Mouse (Mus musculus) heart, embryonic 13.5 days (tissue): ENCODE measurements around the gene Tcf23. TPM values are rescaled to one million over a fixed set of nuclear protein-coding genes. Genes with fewer than 3 reads are reported as not detected.

Experiments used
- ATAC-seq: fragments of 200-750 bp; cut with Nextera tagmentation; 2 replicates; pipeline ENCODE4 v1.8.0; 2017; ENCODE audit warnings: moderate TSS enrichment; ENCODE audit not compliant: insufficient number of reproducible peaks, low FRiP score, low TSS enrichment; ENCODE audit errors: extremely low read depth
- H3K27ac ChIP-seq: fragments of 300-500 bp; sonication (generic); replicated peaks from 2 replicates; pipeline ENCODE4 v1.5.1; 2015; ENCODE audit warnings: moderate library complexity, mild to moderate bottlenecking, inconsistent platforms
- H3K27me3 ChIP-seq: fragments of 300-500 bp; sonication (generic); replicated peaks from 2 replicates; pipeline ENCODE4 v1.6.1; 2015; ENCODE audit warnings: mild to moderate bottlenecking, inconsistent platforms
- H3K36me3 ChIP-seq: fragments of 300-500 bp; sonication (generic); 2 replicates; pipeline ENCODE4 v1.6.1; 2015; ENCODE audit warnings: mild to moderate bottlenecking, inconsistent platforms
- H3K4me1 ChIP-seq: fragments of 300-500 bp; sonication (generic); 2 replicates; pipeline ENCODE4 v1.6.1; 2015; ENCODE audit warnings: inconsistent platforms
- H3K4me2 ChIP-seq: fragments of 300-500 bp; sonication (generic); 2 replicates; pipeline ENCODE4 v1.6.1; 2015; ENCODE audit warnings: inconsistent platforms, mild to moderate bottlenecking, moderate library complexity
- H3K4me3 ChIP-seq: fragments of 300-500 bp; sonication (generic); 2 replicates; pipeline ENCODE4 v1.5.1; 2015; ENCODE audit warnings: moderate library complexity, mild to moderate bottlenecking, inconsistent platforms
- H3K9ac ChIP-seq: fragments of 300-500 bp; sonication (generic); 2 replicates; pipeline ENCODE4 v1.6.1; 2015; ENCODE audit warnings: inconsistent platforms, mild to moderate bottlenecking, moderate library complexity
- H3K9me3 ChIP-seq: fragments of 300-500 bp; sonication (generic); 2 replicates; pipeline ENCODE4 v1.6.1; 2016; ENCODE audit warnings: inconsistent platforms
- WGBS: fragments of 180-500 bp; shearing (Covaris S2); methylation state at CpG from one replicate; pipeline ENCODE4 v1.1.7; 2015; ENCODE audit warnings: mixed read lengths; 5-methylcytosine and 5-hydroxymethylcytosine counted together
- polyA plus RNA-seq: library from polyadenylated mRNA; unstranded; fragments of >200 nt; fragmentation: Nextera tagmentation; extraction: Ambion mirVana; gene quantifications from 2 replicates; pipeline ENCODE4 v1.2.1, GENCODE M21; 2015

Gene Tcf23
- polyA plus RNA-seq, 1 experiment from 2014 or later, result 0.16 TPM

DNA sequence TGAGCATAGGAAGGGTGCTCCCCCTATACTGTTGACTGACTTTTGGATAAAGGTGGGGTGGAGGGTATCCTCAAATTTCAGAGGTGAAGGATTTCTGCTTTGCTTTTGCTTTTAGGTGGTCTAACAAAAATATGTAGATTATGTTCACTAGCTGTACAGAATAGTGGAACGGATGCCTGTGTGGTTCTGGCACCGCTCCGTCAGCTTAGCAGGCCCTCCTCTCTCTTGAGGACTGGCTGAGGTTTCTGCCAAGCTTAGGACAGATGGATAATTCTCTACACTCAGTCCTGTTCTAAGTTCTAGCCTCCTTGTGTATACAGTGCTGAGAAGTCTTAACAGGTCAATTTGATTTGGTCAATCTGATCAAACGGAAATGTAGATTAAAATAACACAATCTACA is 18.0 kb upstream of the Tcf23 start:
- Histone ChIP-seq H3K4me1 (peaks cover 24% of the 10 kb centered on the region), H3K9me3 (no peaks in the 10 kb centered on the region), H3K4me2 (peak overlapping the region; percentile 90), H3K36me3 (peaks cover 37% of the 10 kb centered on the region), H3K4me3 (peak overlapping the region; percentile 69), H3K27ac (no peak overlapping the region), H3K27me3 (peaks cover 10% of the 10 kb centered on the region), H3K9ac (peak overlapping the region; percentile 84)
- no peak for ATAC-seq
- 65% methylated on average over 4 of the region's 4 CpGs for WGBS

GRCm38 (mm10) chr5:30950922-30951321 is 17.5 kb upstream of the Tcf23 start:
- Histone ChIP-seq H3K4me2 (peak overlapping the region; percentile 90; the same call in 1 of the 2 replicates), H3K9ac (no peak overlapping the region), H3K9me3 (no peaks in the 10 kb centered on the region), H3K4me1 (peaks cover 20% of the 10 kb centered on the region), H3K4me3 (no peak overlapping the region), H3K27me3 (peaks cover 5% of the 10 kb centered on the region), H3K27ac (no peak overlapping the region), H3K36me3 (peaks cover 41% of the 10 kb centered on the region)
- WGBS, result 71% methylated on average over 2 of the region's 2 CpGs
- ATAC-seq, result no peak

DNA sequence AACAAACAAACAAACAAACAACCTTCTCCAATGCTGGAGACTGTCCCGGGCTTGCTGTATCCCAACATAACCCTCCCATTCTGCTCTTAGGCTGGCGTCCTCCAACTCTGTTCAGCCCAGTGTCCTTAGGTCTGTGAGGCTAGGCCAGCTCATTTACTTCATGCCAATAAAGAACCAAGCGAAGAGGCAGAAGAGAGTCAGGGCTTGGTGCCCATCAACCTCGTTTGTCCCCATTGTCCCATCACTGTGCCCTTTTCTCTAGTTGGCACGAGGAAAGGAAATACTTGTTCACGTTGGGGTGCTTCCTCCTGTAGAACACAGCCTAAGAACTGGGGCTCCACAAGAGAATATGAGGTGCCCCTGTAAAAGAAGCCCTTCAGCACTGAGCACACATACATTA is 16.8 kb upstream of the Tcf23 start:
- H3K4me3 ChIP-seq, result no peak overlapping the region
- H3K9me3 ChIP-seq, result no peaks in the 10 kb centered on the region
- 79% methylated on average over 6 of the region's 6 CpGs for WGBS
- no peaks in the 10 kb centered on the region for H3K27me3 ChIP-seq
- no peak for ATAC-seq
- H3K36me3 ChIP-seq, result peaks cover 44% of the 10 kb centered on the region
- H3K4me2 ChIP-seq, result no peak overlapping the region
- H3K27ac ChIP-seq, result no peak overlapping the region
- H3K4me1 ChIP-seq, result peaks cover 20% of the 10 kb centered on the region
- no peak overlapping the region for H3K9ac ChIP-seq

GRCm38 (mm10) chr5:30952551-30952950 is 15.9 kb upstream of the Tcf23 start:
- 75% methylated on average over 5 of the region's 5 CpGs for whole genome bisulfite sequencing
- no peak for ATAC-seq
- no peaks in the 10 kb centered on the region for H3K9me3 ChIP-seq

GRCm38 (mm10) chr5:30954065-30954464 is 14.4 kb upstream of the Tcf23 start:
- H3K4me3 ChIP-seq, result no peak overlapping the region
- H3K4me2 ChIP-seq, result no peak overlapping the region
- H3K9me3 ChIP-seq, result no peaks in the 10 kb centered on the region
- ATAC-seq, result no peak
- no peak overlapping the region for H3K9ac ChIP-seq
- WGBS, result 92% methylated on average over 6 of the region's 6 CpGs
- H3K27me3 ChIP-seq, result no peaks in the 10 kb centered on the region
- peaks cover 63% of the 10 kb centered on the region for H3K36me3 ChIP-seq
- peaks cover 35% of the 10 kb centered on the region for H3K4me1 ChIP-seq
- no peak overlapping the region for H3K27ac ChIP-seq

More at GRCm38 (mm10) chr5:30952551-30952950, 15.9 kb upstream of the Tcf23 start:
- Histone ChIP-seq H3K4me1 (peaks cover 23% of the 10 kb centered on the region), H3K4me3 (no peak overlapping the region), H3K27me3 (no peaks in the 10 kb centered on the region), H3K4me2 (no peak overlapping the region), H3K9ac (no peak overlapping the region), H3K36me3 (peaks cover 48% of the 10 kb centered on the region), H3K27ac (no peak overlapping the region)

DNA sequence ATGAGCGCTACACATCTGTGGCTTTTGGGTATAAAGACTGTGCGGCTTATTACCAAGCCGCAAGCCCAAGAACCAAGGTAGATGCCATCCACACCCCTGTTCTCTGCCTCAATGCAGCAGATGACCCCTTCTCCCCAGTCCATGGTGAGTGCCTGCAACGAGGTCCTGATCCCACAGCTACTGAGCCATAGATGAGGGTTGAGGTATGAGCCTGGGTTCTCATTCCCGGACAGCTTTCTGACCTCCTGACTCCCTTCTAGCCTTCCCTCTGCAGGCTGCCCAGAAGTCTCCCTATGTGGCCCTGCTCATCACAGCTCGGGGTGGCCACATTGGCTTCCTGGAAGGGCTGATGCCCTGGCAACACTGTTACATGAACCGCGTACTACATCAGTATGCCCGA is 13.9 kb upstream of the Tcf23 start:
- Histone ChIP-seq H3K4me3 (no peak overlapping the region), H3K9ac (no peak overlapping the region), H3K4me1 (peaks cover 36% of the 10 kb centered on the region), H3K9me3 (no peaks in the 10 kb centered on the region), H3K36me3 (peaks cover 63% of the 10 kb centered on the region), H3K4me2 (no peak overlapping the region), H3K27ac (no peak overlapping the region), H3K27me3 (no peaks in the 10 kb centered on the region)
- ATAC-seq, result no peak
- 91% methylated on average over 9 of the region's 9 CpGs for WGBS

GRCm38 (mm10) chr5:30955751-30956150 is 12.7 kb upstream of the Tcf23 start:
- H3K4me1 ChIP-seq, result peaks cover 32% of the 10 kb centered on the region
- no peaks in the 10 kb centered on the region for H3K9me3 ChIP-seq
- WGBS, result 89% methylated on average over 6 of the region's 6 CpGs
- no peak overlapping the region for H3K4me3 ChIP-seq
- H3K4me2 ChIP-seq, result no peak overlapping the region
- no peak overlapping the region for H3K9ac ChIP-seq
- no peaks in the 10 kb centered on the region for H3K27me3 ChIP-seq
- no peak overlapping the region for H3K27ac ChIP-seq
- ATAC-seq, result no peak
- H3K36me3 ChIP-seq, result peaks cover 63% of the 10 kb centered on the region

GRCm38 (mm10) chr5:30957891-30958290 is 10.6 kb upstream of the Tcf23 start:
- no peak for ATAC-seq
- Histone ChIP-seq H3K4me3 (no peak overlapping the region), H3K9me3 (no peaks in the 10 kb centered on the region), H3K27ac (no peak overlapping the region), H3K36me3 (peaks cover 52% of the 10 kb centered on the region), H3K4me1 (peaks cover 28% of the 10 kb centered on the region), H3K9ac (peak overlapping the region; percentile 44; the same call in 1 of the 2 replicates), H3K4me2 (no peak overlapping the region; the same call in 1 of the 2 replicates), H3K27me3 (no peaks in the 10 kb centered on the region)
- WGBS, result 94% methylated on average over 6 of the region's 6 CpGs

- Histone ChIP-seq H3K4me3 (peak overlapping the region; percentile 80), H3K27me3 (no peaks in the 10 kb centered on the region), H3K9ac (peak overlapping the region; percentile 89), H3K36me3 (peaks cover 37% of the 10 kb centered on the region), H3K4me1 (peaks cover 28% of the 10 kb centered on the region), H3K27ac (peak overlapping the region; percentile 87), H3K4me2 (peak overlapping the region; percentile 95), H3K9me3 (no peaks in the 10 kb centered on the region)
- ATAC-seq, result no peak
- 31% methylated on average over 19 of the region's 19 CpGs for WGBS
These were observed 9.1 kb upstream of the Tcf23 start for GRCm38 (mm10) chr5:30959198-30959854.

GRCm38 (mm10) chr5:30959966-30960501 is 8.4 kb upstream of the Tcf23 start, which contains the start of gene Preb:
Gene Preb (minus strand): TSS chr5:30960361.
- Histone ChIP-seq H3K36me3 (peaks cover 30% of the 10 kb centered on the region), H3K27me3 (no peaks in the 10 kb centered on the region), H3K9me3 (no peaks in the 10 kb centered on the region), H3K4me3 (peak within 1 kb of the TSS; percentile 80), H3K9ac (peak within 1 kb of the TSS; percentile 89), H3K4me2 (peak within 1 kb of the TSS; percentile 95), H3K27ac (peak within 1 kb of the TSS; percentile 87), H3K4me1 (peaks cover 28% of the 10 kb centered on the region)
- ATAC-seq, result peak; percentile 87
- WGBS, result under 1% methylated on average over 56 of the region's 56 CpGs

DNA sequence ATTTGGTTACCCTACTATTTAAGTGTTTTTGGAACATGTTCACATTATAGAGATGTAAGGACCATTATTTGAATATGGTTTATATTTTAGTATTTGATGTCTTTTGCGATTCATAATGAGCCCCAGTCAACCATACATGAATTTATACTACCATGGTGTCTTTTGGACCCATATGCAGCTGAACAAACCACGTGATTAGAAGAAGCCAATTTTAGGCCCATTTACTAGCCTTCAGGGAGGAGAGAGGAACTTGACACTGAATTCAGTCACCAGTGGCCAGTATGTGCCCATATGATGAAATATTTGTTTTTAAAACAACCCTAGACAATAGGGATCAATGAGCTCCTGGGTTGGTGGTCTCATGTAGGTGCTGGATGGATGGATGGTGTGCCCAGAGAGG is 7.6 kb upstream of the Tcf23 start:
- H3K4me3 ChIP-seq, result peak overlapping the region; percentile 80
- ATAC-seq, result no peak
- peak overlapping the region; percentile 95 for H3K4me2 ChIP-seq
- no peak overlapping the region for H3K9ac ChIP-seq
- H3K36me3 ChIP-seq, result peaks cover 22% of the 10 kb centered on the region
- H3K4me1 ChIP-seq, result peaks cover 28% of the 10 kb centered on the region
- peak overlapping the region; percentile 87 for H3K27ac ChIP-seq
- WGBS, result 88% methylated on average over 2 of the region's 2 CpGs
- H3K9me3 ChIP-seq, result no peaks in the 10 kb centered on the region
- no peaks in the 10 kb centered on the region for H3K27me3 ChIP-seq
